Mouse (Mus musculus) left cerebral cortex, adult 11 months (tissue): ENCODE measurements around the gene Wdr6.
A peak's percentile ranks its signal among the peaks of the same experiment; 100 is the strongest.
"Not testable (repeated sequence)": the region's sequence is repeated elsewhere in the genome, so short reads cannot be mapped to it uniquely, and the experiment has no call there.

Experiments used
- DNase-seq: peaks from one replicate; pipeline ENCODE4 v3.0.0; 2022; ENCODE audit warnings: low spot score

Gene Wdr6

GRCm38 (mm10) chr9:108578545-108579343, at the start of gene Wdr6:
Gene Wdr6, minus strand, starts transcription at chr9:108578739.
- DNase-seq = peak; percentile 86

DNA sequence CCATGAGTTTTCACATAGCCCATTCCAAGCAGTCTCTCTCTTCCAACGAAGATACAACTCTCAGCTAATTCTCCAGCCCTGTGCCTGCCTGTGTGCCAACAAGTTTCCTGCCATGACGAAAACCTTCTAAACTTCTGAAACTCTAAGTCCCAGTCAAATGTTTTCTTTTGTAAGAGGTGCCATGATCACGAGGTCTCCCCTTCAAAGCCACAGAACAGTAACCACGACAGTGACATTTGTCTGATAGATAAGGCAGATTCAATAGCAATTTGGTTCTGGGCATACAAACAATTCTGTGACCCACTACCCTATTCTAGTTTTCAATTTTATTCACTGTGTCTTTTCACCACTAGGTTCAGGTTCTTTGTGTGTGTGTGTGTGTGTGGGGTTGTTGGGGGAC, 49.6 kb upstream of the Wdr6 start:
- no peak for DNase-seq

- no peak for DNase-seq
These were observed 48.0 kb upstream of the Wdr6 start for GRCm38 (mm10) chr9:108626498-108626897.

DNA sequence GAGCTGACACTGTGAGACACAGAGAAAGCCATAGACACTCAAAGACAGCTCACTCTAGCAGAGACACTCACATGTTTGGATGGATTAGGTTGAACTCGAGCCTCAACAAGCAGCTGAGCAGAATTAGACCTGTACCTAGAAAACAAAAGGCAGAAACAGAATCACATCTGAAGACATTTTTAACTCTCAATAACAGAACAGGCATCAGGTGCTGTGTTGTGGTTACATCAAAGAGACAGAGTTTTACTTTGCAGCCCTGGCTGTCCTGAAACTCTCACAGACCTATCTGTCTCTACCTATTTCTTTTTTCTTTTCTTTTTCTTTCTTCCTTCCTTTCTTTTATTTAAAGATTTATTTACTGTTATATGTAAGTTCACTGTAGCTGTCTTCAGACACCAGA, 38.8 kb upstream of the Wdr6 start:
- no peak for DNase-seq

- no peak for DNase-seq
These were observed 32.9 kb upstream of the Wdr6 start for GRCm38 (mm10) chr9:108611488-108611887.

DNA sequence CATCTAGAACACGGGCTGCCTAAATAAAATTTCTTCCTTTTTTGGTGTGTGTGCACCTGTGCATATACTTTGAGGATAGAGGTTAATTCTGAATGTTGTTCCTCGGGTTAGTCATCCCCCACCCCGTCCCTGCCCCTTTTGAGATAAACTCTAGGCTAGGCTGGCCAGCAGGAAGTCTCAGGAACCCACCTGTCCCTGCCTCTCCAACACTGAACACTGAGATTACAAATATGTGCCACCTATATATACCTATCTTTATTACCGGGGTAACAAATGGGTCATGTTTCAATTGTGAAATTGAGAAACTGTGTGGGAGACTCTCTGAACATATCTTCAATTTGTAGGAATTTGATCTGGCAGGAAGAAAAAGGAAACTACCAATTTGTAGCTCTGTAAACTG, 30.4 kb upstream of the Wdr6 start:
- DNase-seq = no peak

DNA sequence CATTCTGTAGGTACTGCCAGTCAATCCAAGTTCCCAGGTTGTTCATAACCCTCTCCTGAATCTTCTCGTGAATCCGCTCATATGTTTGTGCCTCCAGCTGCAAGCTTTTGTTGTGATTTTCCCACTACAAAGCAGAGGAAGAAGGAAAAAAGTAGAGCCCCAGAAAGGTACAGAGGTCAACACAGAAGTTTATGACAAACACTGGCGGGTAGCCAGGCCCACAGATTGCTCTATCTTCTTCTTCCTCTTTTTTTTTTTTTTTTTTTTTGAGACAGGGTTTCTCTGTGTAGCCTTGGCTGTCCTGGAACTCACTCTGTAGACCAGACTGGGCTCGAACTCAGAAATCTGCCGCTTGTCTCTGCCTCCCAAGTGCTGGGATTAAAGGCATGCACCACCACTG, 29.4 kb upstream of the Wdr6 start:
- not testable (repeated sequence) for DNase-seq

GRCm38 (mm10) chr9:108601986-108602385, 23.4 kb upstream of the Wdr6 start:
- DNase-seq = no peak

DNA sequence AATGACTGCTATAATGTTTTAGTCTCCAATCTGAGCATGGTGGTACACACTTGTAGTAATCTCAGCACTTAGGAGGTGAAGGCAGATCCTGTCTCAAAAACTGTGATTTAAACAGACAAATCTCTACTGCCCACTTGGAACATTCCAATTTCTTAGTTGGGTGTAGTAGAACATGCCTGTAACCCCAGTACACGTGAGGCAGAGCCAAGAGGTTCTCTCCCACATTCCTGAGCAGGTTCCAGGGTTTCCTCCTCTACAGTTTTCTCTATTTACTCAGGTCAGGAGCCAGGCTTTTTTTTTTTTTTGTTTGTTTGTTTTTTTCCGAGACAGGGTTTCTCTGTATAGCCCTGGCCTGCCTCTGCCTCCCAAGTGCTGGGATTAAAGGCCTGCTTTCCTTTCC, 21.5 kb upstream of the Wdr6 start:
- DNase-seq = no peak

DNA sequence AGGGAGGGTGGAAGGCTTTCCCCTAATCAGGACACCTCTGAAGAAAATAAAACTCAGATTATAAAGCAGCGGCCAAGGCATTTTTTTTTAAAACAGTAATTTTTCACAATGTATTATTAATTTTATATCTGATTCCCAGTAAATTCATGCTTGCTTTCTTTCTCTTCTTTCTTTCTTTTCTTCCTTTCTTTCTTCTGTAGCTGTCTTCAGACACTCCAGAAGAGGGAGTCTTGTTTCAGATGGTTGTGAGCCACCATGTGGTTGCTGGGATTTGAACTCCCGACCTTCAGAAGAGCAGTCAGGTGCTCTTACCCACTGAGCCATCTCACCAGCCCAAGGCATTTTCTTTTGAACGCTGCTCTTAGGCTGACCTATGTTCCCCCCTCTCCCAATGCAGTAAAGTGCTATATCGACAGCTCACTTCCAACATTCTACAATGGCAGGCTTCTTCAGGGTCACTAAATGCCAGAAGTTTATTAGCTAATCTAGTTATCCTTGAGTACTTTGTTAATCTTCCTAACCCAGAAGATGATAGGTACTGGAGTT, 20.6 kb upstream of the Wdr6 start:
- DNase-seq = no peak

- DNase-seq = no peak
These were observed 18.6 kb upstream of the Wdr6 start, which contains the start of gene P4htm for GRCm38 (mm10) chr9:108596998-108597764. Gene P4htm, minus strand, starts transcription at chr9:108597667.

GRCm38 (mm10) chr9:108594354-108594753, 15.8 kb upstream of the Wdr6 start:
- no peak for DNase-seq

- DNase-seq = no peak
These were observed 12.9 kb upstream of the Wdr6 start for GRCm38 (mm10) chr9:108591462-108591861.

GRCm38 (mm10) chr9:108589229-108589628, 10.7 kb upstream of the Wdr6 start:
- no peak for DNase-seq

DNA sequence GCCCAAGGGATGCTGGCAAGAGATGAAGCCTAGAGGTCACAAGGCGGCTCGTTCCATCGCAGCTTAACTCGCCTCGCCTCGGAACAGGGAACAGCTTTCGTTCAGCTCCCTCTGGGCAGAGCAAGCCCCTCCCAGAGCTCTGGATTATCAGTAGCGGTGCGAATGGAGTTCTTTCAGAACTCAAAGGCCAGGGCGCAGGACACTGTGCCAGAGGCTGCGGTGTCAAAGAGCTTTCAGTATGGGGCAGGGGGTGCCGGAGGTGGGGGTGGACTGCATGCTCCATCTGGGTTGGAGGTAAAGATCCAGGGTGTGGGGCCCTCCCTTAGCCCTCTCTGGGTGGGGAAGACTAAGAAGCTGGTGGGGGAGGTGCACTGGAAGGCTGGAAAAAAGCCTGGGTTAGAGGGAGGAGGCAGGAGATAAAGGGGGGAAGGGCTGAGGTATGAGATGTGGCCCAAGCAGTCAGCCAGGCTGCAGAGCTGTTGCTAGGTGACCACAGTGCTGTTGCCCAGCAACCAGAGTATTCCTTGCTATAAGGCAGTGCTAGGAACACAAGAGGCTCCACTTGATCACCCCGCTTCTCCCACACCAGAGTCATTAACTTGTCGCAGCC, 9.1 kb upstream of the Wdr6 start:
- peak; percentile 89 for DNase-seq

- no peak for DNase-seq
These were observed 778 bp upstream of the Wdr6 start for GRCm38 (mm10) chr9:108579344-108579690.

DNA sequence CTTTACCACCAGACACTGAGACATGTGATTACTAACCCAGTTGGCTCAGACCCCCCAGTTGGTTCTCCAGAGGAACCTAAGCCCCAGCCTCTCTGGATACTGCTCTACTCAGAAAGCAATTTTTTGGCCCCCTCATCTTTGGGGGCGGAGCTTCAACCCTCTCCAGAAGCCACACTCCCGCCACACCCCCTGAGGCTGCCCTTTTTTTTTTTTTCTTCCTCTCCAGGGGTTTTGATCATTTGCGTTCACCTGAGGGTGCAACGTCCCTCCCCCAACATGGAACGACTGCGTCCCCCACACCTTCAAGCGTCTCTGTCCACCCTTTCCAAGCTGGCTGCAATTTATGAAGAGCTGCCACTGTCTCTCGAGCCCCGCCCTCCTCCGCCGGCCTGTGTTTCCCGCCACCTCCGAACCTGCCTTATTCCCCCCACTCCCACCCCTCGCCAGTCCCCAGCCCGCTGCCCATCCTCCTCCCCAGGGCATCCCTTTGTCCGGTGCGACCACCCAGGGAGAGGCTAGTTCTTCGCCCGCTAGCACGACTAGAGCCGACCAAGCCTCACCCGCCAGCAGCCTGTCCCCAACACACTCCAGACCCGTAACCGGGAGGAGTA, 500 bp downstream of the Wdr6 start:
- no peak for DNase-seq

- DNase-seq = no peak
These were observed 1.5 kb downstream of the Wdr6 start for GRCm38 (mm10) chr9:108577025-108577424.

GRCm38 (mm10) chr9:108575321-108576297, 2.9 kb downstream of the Wdr6 start:
- no peak for DNase-seq

DNA sequence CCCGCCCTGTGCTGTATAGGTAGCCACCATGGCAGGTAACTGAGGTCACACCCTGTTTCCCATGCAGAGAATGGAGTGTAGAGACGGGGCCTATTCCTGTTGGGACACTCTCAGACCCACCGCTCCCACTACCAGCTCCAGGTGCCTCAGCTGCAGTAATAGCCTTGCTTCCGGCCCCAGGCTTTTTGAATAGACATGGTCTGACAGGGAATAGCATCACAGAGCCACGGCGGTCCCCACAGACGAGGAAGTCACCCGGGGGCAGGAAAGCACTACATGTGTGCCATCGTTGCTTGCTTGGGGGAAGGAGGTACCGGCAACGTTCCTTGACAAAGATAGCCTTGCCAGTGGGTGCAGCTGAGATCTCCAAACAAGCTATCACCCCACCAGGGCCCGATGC, 3.6 kb downstream of the Wdr6 start:
- DNase-seq = no peak
